Mouse (Mus musculus) adrenal gland, adult 2 months (tissue): Measurements from ENCODE around the gene Serpini2. TPM values are rescaled to one million over a fixed set of nuclear protein-coding genes. Genes with fewer than 3 reads are reported as not detected.
"Not testable (repeated sequence)": the region's sequence is repeated elsewhere in the genome, so short reads cannot be mapped to it uniquely, and the experiment has no call there.

ENCODE experiments used
- DNase-seq: peaks from one replicate; pipeline ENCODE4 v3.0.0; 2021
- long read RNA-seq: library from polyadenylated mRNA; stranded (forward); transcript quantifications from one replicate; pipeline ENCODE4 v2.0.0, GENCODE M21; 2021
- polyA plus RNA-seq: library from polyadenylated mRNA; depleted of rRNA; stranded (reverse); fragments of >200 nt; gene quantifications from 2 replicates; pipeline ENCODE4 v1.2.3, GENCODE M21; 2012; rRNA removed
- total RNA-seq, 2 experiments: library from RNA; stranded (reverse); gene quantifications; 2 replicates each; pipeline ENCODE4 v1.2.3; 2021

Gene Serpini2
- total RNA-seq (not detected), polyA plus RNA-seq (not detected in 2 replicates)
- long read RNA-seq, result 0 reads

DNA sequence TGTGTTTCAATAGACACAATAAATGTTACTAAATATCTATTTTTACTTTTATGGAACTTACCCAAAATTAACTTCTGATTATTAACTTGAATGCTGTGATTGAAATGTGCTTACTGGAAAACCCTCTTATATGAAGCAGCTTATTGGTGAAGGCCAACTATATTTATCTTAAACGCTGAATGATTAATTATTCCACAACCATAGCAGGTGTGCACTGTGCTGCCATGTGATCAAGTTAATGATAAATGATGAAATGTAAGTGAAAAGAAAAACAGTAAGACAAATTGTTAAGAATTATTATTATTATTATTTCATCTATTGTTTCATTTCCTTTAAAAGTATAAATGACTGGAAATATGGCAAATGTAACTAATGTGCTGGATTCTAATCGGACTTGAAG is at the start of gene Serpini2:
Gene Serpini2, minus strand, starts transcription at position 101 of the 400 bp plus-strand sequence.
- DNase-seq, result no peak

GRCm38 (mm10) chr3:75308861-75309260 is 39.0 kb upstream of the Serpini2 start:
- DNase-seq, result no peak

DNA sequence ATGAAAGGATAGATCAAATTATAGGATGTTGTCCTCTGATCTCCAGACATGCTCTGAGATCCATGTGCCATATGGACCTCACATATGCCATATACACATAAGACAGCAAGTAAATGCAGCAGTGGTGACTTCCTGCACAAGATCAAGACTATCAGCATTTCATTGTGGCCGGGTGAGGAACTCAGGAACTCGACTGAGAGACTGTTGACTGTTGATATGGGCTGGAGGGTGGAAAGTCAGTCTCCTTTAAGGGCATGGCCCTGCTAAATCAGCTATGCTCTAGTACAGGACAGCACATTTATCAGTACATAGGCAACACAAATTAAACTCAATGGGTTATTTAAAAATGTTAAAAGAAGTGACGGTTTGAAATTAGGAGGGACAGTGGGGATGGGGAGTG is 38.4 kb upstream of the Serpini2 start:
- no peak for DNase-seq

DNA sequence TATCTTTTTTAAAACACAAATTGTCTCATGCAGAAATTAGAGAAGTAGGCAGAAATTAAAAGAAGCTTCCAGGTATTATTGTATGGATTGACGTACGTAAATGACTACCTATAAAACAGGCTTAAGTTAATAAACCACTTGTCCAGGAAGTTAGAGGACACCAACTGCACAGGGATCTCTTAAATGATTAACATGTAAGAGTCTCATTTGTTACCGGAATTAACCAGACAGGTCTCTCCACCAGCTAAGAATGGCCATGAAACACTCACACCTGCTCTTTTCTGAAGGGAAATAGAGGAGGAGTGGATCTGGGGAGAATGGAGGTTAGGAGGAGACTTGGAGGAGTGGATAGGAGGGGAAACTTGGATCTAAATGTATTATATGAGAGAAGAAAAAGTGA is 35.7 kb upstream of the Serpini2 start:
- DNase-seq, result no peak

- no peak for DNase-seq
These were observed 34.7 kb upstream of the Serpini2 start for GRCm38 (mm10) chr3:75304621-75305020.

- no peak for DNase-seq
These were observed 31.2 kb upstream of the Serpini2 start for GRCm38 (mm10) chr3:75301072-75301471.

DNA sequence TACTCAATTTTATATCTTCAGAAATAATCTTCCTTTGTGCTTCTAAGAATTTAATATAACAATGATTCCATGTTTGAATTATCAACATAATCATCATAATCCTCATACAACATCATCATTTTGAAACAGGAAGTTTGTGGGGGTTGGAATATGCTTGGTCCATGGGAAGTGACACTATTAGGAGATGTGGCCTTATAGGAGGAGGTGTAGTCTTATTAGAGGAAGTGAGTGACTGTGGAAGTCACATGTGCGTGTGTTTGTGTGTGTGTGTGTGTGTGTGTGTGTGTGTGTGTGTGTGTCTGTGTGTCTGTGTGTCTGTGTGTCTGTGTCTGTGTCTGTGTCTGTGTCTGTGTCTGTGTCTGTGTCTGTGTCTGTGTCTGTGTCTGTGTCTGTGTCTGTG is 29.6 kb upstream of the Serpini2 start:
- not testable (repeated sequence) for DNase-seq

DNA sequence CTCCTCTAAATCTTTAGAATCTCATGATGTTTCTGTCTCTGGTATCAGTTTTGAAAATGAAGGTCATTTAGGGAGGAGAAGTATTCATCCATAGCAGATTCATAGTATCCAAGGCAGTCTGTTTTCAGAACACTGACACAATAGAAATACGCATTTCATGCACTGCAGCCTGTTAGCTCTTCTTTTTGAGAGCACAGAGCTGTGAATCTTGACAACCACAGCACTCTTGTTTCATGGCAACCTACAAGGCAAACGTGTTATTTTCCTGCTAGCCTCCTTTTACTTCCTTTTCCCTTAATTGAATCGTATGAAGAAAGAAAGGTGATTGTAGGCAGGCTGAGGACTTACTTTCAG is 27.9 kb upstream of the Serpini2 start:
- no peak for DNase-seq

DNA sequence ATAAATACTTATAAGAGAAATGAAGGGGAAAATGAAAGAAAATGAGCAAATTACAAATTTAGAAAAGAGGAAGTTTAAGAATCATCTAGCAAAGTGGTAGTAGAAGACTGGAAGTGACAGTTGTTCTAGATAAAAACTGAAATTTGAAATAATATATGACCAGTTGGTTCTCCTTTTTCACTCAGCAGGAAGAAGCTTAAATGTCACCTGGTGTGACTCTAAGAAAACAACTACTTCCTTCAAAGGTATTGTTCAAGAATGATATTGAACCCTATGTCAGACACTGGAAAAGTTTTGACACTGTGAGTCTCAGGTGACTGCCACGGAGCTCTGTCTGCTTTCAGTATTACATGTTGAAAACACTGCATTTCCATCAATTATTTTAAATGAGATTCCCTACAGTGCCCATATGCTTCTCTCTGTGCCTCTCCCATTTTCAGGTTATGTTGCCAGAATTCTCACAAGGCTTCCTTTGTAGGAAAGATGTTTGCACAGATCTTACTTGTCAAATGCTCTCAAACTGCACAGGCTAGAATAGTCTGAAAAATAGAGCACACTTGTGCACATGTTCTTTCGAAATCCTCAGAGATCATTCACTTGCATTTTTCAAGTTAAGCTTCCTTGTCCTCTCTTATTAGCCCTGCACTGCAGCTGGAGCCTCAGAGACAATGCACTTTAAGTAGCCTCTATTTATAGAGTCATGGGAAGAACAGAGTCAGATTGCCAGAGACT is 27.3 kb upstream of the Serpini2 start:
- no peak for DNase-seq

DNA sequence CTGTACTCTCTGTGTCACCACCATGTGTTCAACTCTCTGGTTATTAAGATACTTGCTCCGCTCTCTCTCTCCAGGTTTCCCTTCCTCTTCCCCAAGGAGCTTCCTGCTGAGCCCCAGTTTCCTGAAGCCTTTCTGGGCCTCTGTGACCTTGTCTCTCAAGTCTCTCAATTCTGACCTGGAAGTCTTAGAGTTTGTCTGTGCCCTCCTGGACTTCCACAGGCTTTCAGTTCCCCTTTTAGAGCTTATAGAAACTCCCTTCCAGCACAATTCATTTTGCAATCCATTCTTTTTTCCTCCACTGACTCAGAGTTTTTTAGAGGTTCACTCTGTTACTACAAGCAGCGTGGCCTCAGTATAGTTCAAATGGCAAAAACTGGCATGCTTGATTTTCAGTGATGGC is 23.4 kb upstream of the Serpini2 start:
- DNase-seq, result no peak

DNA sequence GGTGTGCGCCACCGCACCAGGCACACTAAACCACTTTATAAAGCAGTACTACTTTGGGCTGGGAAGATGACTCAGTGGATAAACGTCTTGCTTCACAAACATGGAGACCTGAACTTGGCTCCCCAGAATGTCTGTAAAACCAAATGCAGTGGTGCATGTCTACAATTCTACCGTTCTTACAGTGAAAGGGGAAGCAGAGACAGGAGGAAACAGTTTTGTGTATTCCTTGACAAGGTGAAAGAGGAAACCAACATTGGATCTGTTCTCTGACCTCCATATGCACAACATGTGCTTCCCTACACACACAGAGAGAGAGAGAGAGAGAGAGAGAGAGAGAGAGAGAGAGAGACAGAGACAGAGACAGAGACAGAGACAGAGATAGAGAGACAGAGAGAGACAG is 7.6 kb upstream of the Serpini2 start:
- DNase-seq, result no peak

- DNase-seq, result no peak
These were observed 6.6 kb upstream of the Serpini2 start for GRCm38 (mm10) chr3:75276522-75276921.

- DNase-seq, result no peak
These were observed 5.2 kb upstream of the Serpini2 start for GRCm38 (mm10) chr3:75275127-75275526.

GRCm38 (mm10) chr3:75259356-75259755 is 10.5 kb downstream of the Serpini2 start:
- DNase-seq, result no peak

GRCm38 (mm10) chr3:75219694-75220093 is 50.2 kb downstream of the Serpini2 start:
- no peak for DNase-seq

DNA sequence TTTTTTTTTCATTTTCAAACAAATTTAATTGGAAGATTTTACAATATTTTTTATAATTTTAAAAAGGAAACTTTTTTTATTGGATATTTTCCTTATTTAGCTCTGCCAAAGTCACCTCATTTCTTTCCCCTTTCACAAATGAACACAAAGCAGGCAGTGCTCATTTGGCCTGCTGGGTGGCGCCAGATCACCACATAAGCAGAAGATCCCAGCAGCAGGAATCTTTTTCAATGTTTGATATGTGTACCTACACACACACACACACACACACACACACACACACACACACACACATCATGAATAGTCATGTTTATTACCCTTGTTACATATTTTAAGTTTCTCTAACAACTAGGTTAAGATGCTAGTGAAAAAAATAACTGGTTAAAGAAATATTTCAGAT is 50.7 kb downstream of the Serpini2 start:
- peak; percentile 14 for DNase-seq

DNA sequence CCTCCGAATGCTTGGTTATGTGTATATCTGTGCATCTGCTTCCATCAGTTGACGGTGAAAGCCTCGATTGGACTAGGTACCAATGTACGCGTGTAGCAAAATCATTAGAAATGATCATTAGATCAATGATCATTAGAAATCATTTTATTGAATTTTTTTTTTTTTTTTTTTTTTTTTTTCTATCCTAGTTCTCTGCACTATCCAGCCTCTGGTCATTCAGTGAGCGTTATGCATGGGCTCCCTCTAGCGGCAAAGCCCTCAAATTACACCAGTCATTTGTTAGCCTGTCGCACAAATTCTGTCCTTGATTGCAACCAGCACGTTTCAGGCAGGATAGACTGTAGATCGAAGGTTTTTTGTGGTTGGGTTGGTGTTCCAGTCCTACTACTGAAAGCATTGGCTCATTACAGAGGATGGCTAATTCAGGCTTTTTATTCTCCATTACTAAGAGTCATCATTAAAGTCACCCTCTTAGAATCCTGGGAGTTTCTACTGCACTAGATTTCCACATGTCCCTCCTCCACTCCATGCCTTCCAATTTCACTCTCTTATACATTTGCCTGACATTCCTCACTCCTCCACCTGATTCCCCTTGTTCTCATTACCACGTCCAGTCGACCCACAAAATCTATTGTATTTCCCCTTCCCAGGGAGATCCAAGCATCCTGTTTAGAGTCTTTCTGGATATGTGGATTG is 66.9 kb downstream of the Serpini2 start:
- peak; percentile 35 for DNase-seq

Other genes with a start within 250 kb of the Serpini2 start
- gene Zbbx, start 105.0 kb downstream of the Serpini2 start, total RNA-seq, result not detected
- not detected in 2 replicates for gene Zbbx, start 105.0 kb downstream of the Serpini2 start, polyA plus RNA-seq
- not detected for gene Wdr49, start 212.1 kb upstream of the Serpini2 start, total RNA-seq
- not detected in 2 replicates for gene Wdr49, start 212.1 kb upstream of the Serpini2 start, polyA plus RNA-seq